Mouse (Mus musculus) stomach, embryonic 14.5 days (tissue): ENCODE measurements around the gene Ppp1r8. TPM values are rescaled to one million over a fixed set of nuclear protein-coding genes. Genes with fewer than 3 reads are reported as not detected.

Experiments
- ATAC-seq: fragments of 200-750 bp; cut with Nextera tagmentation; 2 replicates; pipeline ENCODE4 v1.8.0; 2017; ENCODE audit warnings: low read depth, moderate TSS enrichment; ENCODE audit not compliant: insufficient number of reproducible peaks, insufficient read depth, low FRiP score
- H3K27ac ChIP-seq: fragments of 300-500 bp; sonication (generic); 2 replicates; pipeline ENCODE4 v1.5.1; 2014; ENCODE audit warnings: mild to moderate bottlenecking, low read length, moderate library complexity, mixed read lengths
- H3K27me3 ChIP-seq: fragments of 300-500 bp; sonication (generic); 2 replicates; pipeline ENCODE4 v1.6.1; 2014; ENCODE audit warnings: low read length, control low read depth, mixed read lengths; ENCODE audit not compliant: control insufficient read depth, insufficient read depth
- H3K36me3 ChIP-seq: fragments of 300-500 bp; sonication (generic); 2 replicates; pipeline ENCODE4 v1.6.1; 2014; ENCODE audit warnings: mild to moderate bottlenecking, control low read depth, low read length, moderate library complexity, mixed read lengths; ENCODE audit not compliant: control insufficient read depth, insufficient read depth
- H3K4me1 ChIP-seq: fragments of 300-500 bp; sonication (generic); 2 replicates; pipeline ENCODE4 v1.6.1; 2014; ENCODE audit warnings: low read length, control low read depth, mixed read lengths; ENCODE audit not compliant: control insufficient read depth, insufficient read depth
- H3K4me2 ChIP-seq: fragments of 300-500 bp; sonication (generic); replicated peaks from 2 replicates; pipeline ENCODE4 v1.6.1; 2014; ENCODE audit warnings: low read depth, low read length, control low read depth
- H3K4me3 ChIP-seq: fragments of 300-500 bp; sonication (generic); 2 replicates; pipeline ENCODE4 v1.5.1; 2014; ENCODE audit warnings: low read depth, low read length, control low read depth
- H3K9ac ChIP-seq: fragments of 300-500 bp; sonication (generic); replicated peaks from 2 replicates; pipeline ENCODE4 v1.6.1; 2014; ENCODE audit warnings: low read depth, mild to moderate bottlenecking, control low read depth, low read length, moderate library complexity, mixed read lengths
- H3K9me3 ChIP-seq: fragments of 300-500 bp; sonication (generic); 2 replicates; pipeline ENCODE4 v1.6.1; 2016; ENCODE audit warnings: low read depth, low read length, control low read depth; ENCODE audit not compliant: control insufficient read depth
- WGBS: fragments of 180-500 bp; shearing (Covaris S2); extraction: QIAGEN DNeasy Blood & Tissue Kit; methylation state at CpG from one replicate; pipeline ENCODE4 v1.1.7; 2014; 5-methylcytosine and 5-hydroxymethylcytosine counted together
- polyA plus RNA-seq: library from polyadenylated mRNA; unstranded; fragments of >200 nt; fragmentation: Nextera tagmentation; extraction: Ambion mirVana; gene quantifications from 2 replicates; pipeline ENCODE4 v1.2.1, GENCODE M21; 2014

Gene Ppp1r8
- polyA plus RNA-seq, 1 experiment from 2014 or later, result 55.9 TPM

- WGBS, result 61% methylated on average over 2 of the region's 2 CpGs
- Histone ChIP-seq H3K4me1 (no peaks in the 10 kb centered on the region), H3K9me3 (no peaks in the 10 kb centered on the region), H3K36me3 (no peaks in the 10 kb centered on the region), H3K9ac (no peak overlapping the region), H3K27me3 (no peaks in the 10 kb centered on the region), H3K4me3 (no peak overlapping the region), H3K4me2 (no peak overlapping the region), H3K27ac (no peak overlapping the region)
- ATAC-seq, result no peak
Measured at GRCm38 (mm10) chr4:132816855-132817254, 26.1 kb downstream of the Ppp1r8 start.

GRCm38 (mm10) chr4:132816404-132816803 lies 26.6 kb downstream of the Ppp1r8 start:
- Histone ChIP-seq H3K36me3 (no peaks in the 10 kb centered on the region), H3K9me3 (no peaks in the 10 kb centered on the region), H3K4me1 (no peaks in the 10 kb centered on the region), H3K27me3 (no peaks in the 10 kb centered on the region), H3K4me3 (no peak overlapping the region), H3K27ac (no peak overlapping the region), H3K9ac (no peak overlapping the region), H3K4me2 (no peak overlapping the region)
- 83% methylated on average over 7 of the region's 7 CpGs for WGBS
- ATAC-seq, result no peak

- 0 out of 2 replicates have a peak, but pooled peaks cover 3% of the 10 kb centered on the region for H3K4me1 ChIP-seq
- no peak overlapping the region for H3K4me2 ChIP-seq
- H3K9ac ChIP-seq, result no peak overlapping the region
- H3K36me3 ChIP-seq, result no peaks in the 10 kb centered on the region
- peaks cover 8% of the 10 kb centered on the region; the same call in 1 of the 2 replicates for H3K9me3 ChIP-seq
- 75% methylated on average over 5 of the region's 5 CpGs for WGBS
- no peak overlapping the region for H3K27ac ChIP-seq
- H3K27me3 ChIP-seq, result no peaks in the 10 kb centered on the region
- no peak overlapping the region for H3K4me3 ChIP-seq
- ATAC-seq, result no peak
Measured at GRCm38 (mm10) chr4:132809621-132810020, 33.3 kb downstream of the Ppp1r8 start.

GRCm38 (mm10) chr4:132807771-132808641 lies 35.0 kb downstream of the Ppp1r8 start:
- 58% methylated on average over 5 of the region's 5 CpGs for WGBS

GRCm38 (mm10) chr4:132806620-132807191 lies 36.3 kb downstream of the Ppp1r8 start:
- ATAC-seq, result no peak
- WGBS, result 78% methylated on average over 7 of the region's 7 CpGs
- H3K36me3 ChIP-seq, result no peaks in the 10 kb centered on the region

More at GRCm38 (mm10) chr4:132807771-132808641, 35.0 kb downstream of the Ppp1r8 start:
- ATAC-seq, result peak; percentile 37; the same call in 1 of the 2 replicates
- no peak overlapping the region for H3K4me3 ChIP-seq
- no peak overlapping the region for H3K4me2 ChIP-seq
- H3K27ac ChIP-seq, result peak overlapping the region; percentile 61; the same call in 1 of the 2 replicates
- no peaks in the 10 kb centered on the region for H3K27me3 ChIP-seq
- H3K9ac ChIP-seq, result no peak overlapping the region
- H3K36me3 ChIP-seq, result no peaks in the 10 kb centered on the region
- H3K4me1 ChIP-seq, result 0 out of 2 replicates have a peak, but pooled peaks cover 3% of the 10 kb centered on the region
- H3K9me3 ChIP-seq, result peaks cover 8% of the 10 kb centered on the region; the same call in 1 of the 2 replicates

GRCm38 (mm10) chr4:132805599-132806197 lies 37.3 kb downstream of the Ppp1r8 start:
- no peak overlapping the region for H3K27ac ChIP-seq
- H3K4me2 ChIP-seq, result no peak overlapping the region
- H3K4me1 ChIP-seq, result 0 out of 2 replicates have a peak, but pooled peaks cover 3% of the 10 kb centered on the region
- H3K27me3 ChIP-seq, result no peaks in the 10 kb centered on the region
- WGBS, result 76% methylated on average over 12 of the region's 12 CpGs
- no peak overlapping the region for H3K4me3 ChIP-seq
- peaks cover 4% of the 10 kb centered on the region; the same call in 1 of the 2 replicates for H3K9me3 ChIP-seq
- no peak overlapping the region for H3K9ac ChIP-seq
- no peak for ATAC-seq
- H3K36me3 ChIP-seq, result no peaks in the 10 kb centered on the region

More at GRCm38 (mm10) chr4:132806620-132807191, 36.3 kb downstream of the Ppp1r8 start:
- H3K4me1 ChIP-seq, result 0 out of 2 replicates have a peak, but pooled peaks cover 3% of the 10 kb centered on the region
- no peaks in the 10 kb centered on the region for H3K27me3 ChIP-seq
- H3K27ac ChIP-seq, result no peak overlapping the region
- no peak overlapping the region for H3K4me3 ChIP-seq
- H3K9me3 ChIP-seq, result peaks cover 8% of the 10 kb centered on the region; the same call in 1 of the 2 replicates
- no peak overlapping the region for H3K4me2 ChIP-seq
- H3K9ac ChIP-seq, result no peak overlapping the region

GRCm38 (mm10) chr4:132805146-132805545 lies 37.8 kb downstream of the Ppp1r8 start:
- H3K4me2 ChIP-seq, result no peak overlapping the region
- 73% methylated on average over 5 of the region's 5 CpGs for WGBS
- H3K27me3 ChIP-seq, result no peaks in the 10 kb centered on the region
- H3K4me1 ChIP-seq, result 0 out of 2 replicates have a peak, but pooled peaks cover 3% of the 10 kb centered on the region
- H3K9me3 ChIP-seq, result no peaks in the 10 kb centered on the region
- H3K36me3 ChIP-seq, result no peaks in the 10 kb centered on the region
- no peak overlapping the region for H3K27ac ChIP-seq
- H3K4me3 ChIP-seq, result no peak overlapping the region
- ATAC-seq, result no peak
- no peak overlapping the region for H3K9ac ChIP-seq

- Histone ChIP-seq H3K4me3 (no peak overlapping the region), H3K27me3 (no peaks in the 10 kb centered on the region), H3K9me3 (no peaks in the 10 kb centered on the region), H3K4me1 (0 out of 2 replicates have a peak, but pooled peaks cover 1% of the 10 kb centered on the region), H3K36me3 (no peaks in the 10 kb centered on the region), H3K4me2 (no peak overlapping the region), H3K9ac (no peak overlapping the region), H3K27ac (no peak overlapping the region)
- WGBS, result 85% methylated on average over 6 of the region's 6 CpGs
- ATAC-seq, result no peak
Measured at GRCm38 (mm10) chr4:132804331-132804730, 38.6 kb downstream of the Ppp1r8 start.
